Comparison of ENCODE assay signal across 38 mouse cellular contexts in genomic region chrX:135011381-135011780, GRCm38 (mm10). TPM values are rescaled to one million over a fixed set of nuclear protein-coding genes. Genes with fewer than 3 reads are reported as not detected.
A peak's percentile ranks its signal among the peaks of the same experiment; 100 is the strongest.
DNase-seq lines count a peak whose midpoint lies in the region; ATAC-seq and TF ChIP-seq lines count a peak whose summit lies in the region.
"Had no signal": no experiment of that assay in that cellular context is flagged by ENCODE, and none has a peak within 500 bp of the region (broad histone marks: within the 10 kb centered on the region; RNA-seq: fewer than 3 reads in every experiment).

No protein-coding gene starts in this region.

- H3K4me3 ChIP-seq in embryonic facial prominence, embryonic 14.5 days (ENCODE audit: low read depth, low read length), result no peak overlapping the region
- H3K4me3 ChIP-seq in limb, embryonic 10.5 days, result no peak overlapping the region
- H3K4me3 ChIP-seq in forebrain, embryonic 12.5 days (replicated peaks), result no peak overlapping the region
- no peak overlapping the region for H3K4me3 ChIP-seq in left cerebral cortex, adult 2 months
- H3K4me3 ChIP-seq: forebrain, embryonic 13.5 days; gastrocnemius, adult 2 months; heart, embryonic 13.5 days; hindbrain, embryonic 15.5 days; intestine, embryonic 15.5 days; liver, embryonic 13.5 days; myocyte; neural tube, embryonic 12.5 days had no signal

- H3K36me3 ChIP-seq in embryonic facial prominence, embryonic 14.5 days (ENCODE audit: control insufficient read depth, insufficient read depth, low read length), result no peaks in the 10 kb centered on the region
- H3K36me3 ChIP-seq in limb, embryonic 10.5 days, result no peaks in the 10 kb centered on the region
- H3K36me3 ChIP-seq in forebrain, embryonic 12.5 days (replicated peaks), result no peaks in the 10 kb centered on the region
- H3K36me3 ChIP-seq: heart, embryonic 13.5 days; hindbrain, embryonic 15.5 days; intestine, embryonic 15.5 days; liver, embryonic 13.5 days; neural tube, embryonic 12.5 days had no signal

- TF ChIP-seq CTCF in left cerebral cortex, adult 2 months (IDR thresholded peaks at IDR 0.05), result no peak

- no peak overlapping the region for H3K27ac ChIP-seq in embryonic facial prominence, embryonic 14.5 days (replicated peaks; ENCODE audit: low read depth, low read length)
- H3K27ac ChIP-seq in limb, embryonic 10.5 days, result peak overlapping the region; percentile 58
- no peak overlapping the region for H3K27ac ChIP-seq in forebrain, embryonic 12.5 days
- H3K27ac ChIP-seq in left cerebral cortex, adult 2 months, result no peak overlapping the region
- H3K27ac ChIP-seq: forebrain, embryonic 13.5 days; gastrocnemius, adult 2 months; heart, embryonic 13.5 days; hindbrain, embryonic 15.5 days; intestine, embryonic 15.5 days; liver, embryonic 13.5 days; neural tube, embryonic 12.5 days; stomach, postnatal 0 days had no signal

- WGBS in embryonic facial prominence, embryonic 14.5 days, result 35% methylated on average over 3 of the region's 3 CpGs
- 20% methylated on average over 3 of the region's 3 CpGs for WGBS in limb, embryonic 10.5 days
- 64% methylated on average over 3 of the region's 3 CpGs for WGBS in forebrain, embryonic 12.5 days

- no peak for ATAC-seq in embryonic facial prominence, embryonic 14.5 days (ENCODE audit: low read depth)
- no peak for ATAC-seq in forebrain, embryonic 12.5 days (ENCODE audit: low FRiP score)
- ATAC-seq: CD4-positive, CD25-positive, alpha-beta regulatory T cell, adult 4 months; forebrain, embryonic 13.5 days; intestine, embryonic 15.5 days; midbrain, embryonic 16.5 days had no signal

- H3K4me1 ChIP-seq in embryonic facial prominence, embryonic 14.5 days (ENCODE audit: control insufficient read depth, insufficient read depth, low read length), result no peaks in the 10 kb centered on the region
- 0 out of 2 replicates have a peak, but pooled peaks cover 3% of the 10 kb centered on the region for H3K4me1 ChIP-seq in limb, embryonic 10.5 days
- H3K4me1 ChIP-seq in forebrain, embryonic 12.5 days, result no peaks in the 10 kb centered on the region
- H3K4me1 ChIP-seq: intestine, embryonic 15.5 days; neural tube, embryonic 12.5 days had no signal

- H3K9me3 ChIP-seq in embryonic facial prominence, embryonic 14.5 days (ENCODE audit: control insufficient read depth, low read length), result no peaks in the 10 kb centered on the region
- no peaks in the 10 kb centered on the region for H3K9me3 ChIP-seq in limb, embryonic 10.5 days (replicated peaks)
- H3K9me3 ChIP-seq in forebrain, embryonic 12.5 days, result no peaks in the 10 kb centered on the region
- H3K9me3 ChIP-seq: forebrain, embryonic 13.5 days; heart, embryonic 13.5 days; hindbrain, embryonic 15.5 days; intestine, embryonic 15.5 days; liver, embryonic 13.5 days; neural tube, embryonic 12.5 days had no signal

- H3K4me2 ChIP-seq in embryonic facial prominence, embryonic 14.5 days (ENCODE audit: low read depth, low read length), result no peak overlapping the region
- H3K4me2 ChIP-seq in forebrain, embryonic 12.5 days, result no peak overlapping the region
- H3K4me2 ChIP-seq: forebrain, embryonic 13.5 days; heart, embryonic 13.5 days; hindbrain, embryonic 15.5 days; intestine, embryonic 15.5 days; liver, embryonic 13.5 days; midbrain, embryonic 11.5 days; neural tube, embryonic 12.5 days had no signal

- intact Hi-C loops in left cerebral cortex, adult 2 months (cut with DNase I), result no loop called here

- DNase-seq in NIH3T3 (ENCODE audit: low read depth), result peak; percentile 38
- peak; percentile 9 for DNase-seq in embryo, embryonic 9.5 days (ENCODE audit: extremely low spot score)
- peak; percentile 17 for DNase-seq in embryonic facial prominence, embryonic 14.5 days (ENCODE audit: low spot score)
- DNase-seq in limb, embryonic 10.5 days (ENCODE audit: low spot score), result peak; percentile 31
- no peak for DNase-seq in frontal cortex, postnatal 14 days (ENCODE audit: low spot score in 2 of 2)
- no peak for DNase-seq in right cerebral cortex, postnatal 25 days
- no peak for DNase-seq in left cerebral cortex, adult 2 months (ENCODE audit: extremely low spot score in 1 of 2, low spot score in 2 of 2)
- DNase-seq: adrenal gland, postnatal 36 days; cerebellum, adult 2 months; cerebellum, postnatal 14 days; gastrocnemius, adult 2 months; heart, postnatal 10 days; kidney, adult 2 months; kidney, postnatal 10 days; liver, embryonic 13.5 days; lung, adult 2 months; lung, postnatal 14 days; right cerebral cortex, adult 18-20 months; right cerebral cortex, postnatal 4 days; thymus, adult 18-20 months; thymus, postnatal 25 days had no signal

- peaks cover 3% of the 10 kb centered on the region for H3K27me3 ChIP-seq in embryonic facial prominence, embryonic 14.5 days (replicated peaks; ENCODE audit: control insufficient read depth, insufficient read depth, low read length)
- H3K27me3 ChIP-seq in limb, embryonic 10.5 days (ENCODE audit: low read depth, poor library complexity, severe bottlenecking), result peaks cover 83% of the 10 kb centered on the region
- peaks cover 11% of the 10 kb centered on the region; the same call in 1 of the 2 replicates for H3K27me3 ChIP-seq in forebrain, embryonic 12.5 days
- H3K27me3 ChIP-seq: forebrain, embryonic 13.5 days; heart, embryonic 13.5 days; hindbrain, embryonic 15.5 days; intestine, embryonic 15.5 days; liver, embryonic 13.5 days; neural tube, embryonic 12.5 days had no signal

- H3K9ac ChIP-seq in embryonic facial prominence, embryonic 14.5 days (ENCODE audit: low read depth, low read length), result no peak overlapping the region
- H3K9ac ChIP-seq in forebrain, embryonic 12.5 days, result no peak overlapping the region
- H3K9ac ChIP-seq: forebrain, embryonic 13.5 days; heart, embryonic 13.5 days; hindbrain, embryonic 15.5 days; intestine, embryonic 15.5 days; liver, embryonic 13.5 days; neural tube, embryonic 12.5 days had no signal

RNA-seq across cellular contexts. Expression of gene Zmat1, which starts 2.4 kb away (rescaled TPM):
- 7.7 and 8.4 TPM in 2 replicates for polyA plus RNA-seq in embryonic facial prominence, embryonic 14.5 days (2014; fragmentation: Nextera tagmentation; extraction: Ambion mirVana)
- polyA plus RNA-seq in limb, embryonic 10.5 days (2016; fragmentation: Nextera tagmentation; extraction: Ambion mirVana), result 2.3 and 3.8 TPM in 2 replicates
- polyA plus RNA-seq in forebrain, embryonic 12.5 days (2016; fragmentation: Nextera tagmentation; extraction: Ambion mirVana), result 6.3 and 6.7 TPM in 2 replicates
- 10 to 100 TPM in 1 of 2 experiments, 1 to 10 TPM in 1; 9.5 to 10.7 TPM for total RNA-seq in left cerebral cortex, adult 2 months (2021)

RNA-seq across cellular contexts. Expression of gene Nxf2, which starts 46.8 kb away (rescaled TPM):
- 1.1 and 1.2 TPM in 2 replicates for polyA plus RNA-seq in embryonic facial prominence, embryonic 14.5 days (2014; fragmentation: Nextera tagmentation; extraction: Ambion mirVana)
- 0.46 and 0.75 TPM in 2 replicates for polyA plus RNA-seq in limb, embryonic 10.5 days (2016; fragmentation: Nextera tagmentation; extraction: Ambion mirVana)
- polyA plus RNA-seq in forebrain, embryonic 12.5 days (2016; fragmentation: Nextera tagmentation; extraction: Ambion mirVana), result 0.28 and 0.62 TPM in 2 replicates
- total RNA-seq in left cerebral cortex, adult 2 months (2021), result not detected
- total RNA-seq: adrenal gland, adult 18-20 months; gastrocnemius, adult 2 months; heart, adult 8-10 months; left cerebral cortex, adult 18-20 months; left cerebral cortex, postnatal 25 days had no signal
- polyA plus RNA-seq: kidney, adult 2 months; large intestine, adult 2 months; lung, adult 2 months; myocyte; spleen, adult 2 months had no signal

Comparison
In these comparisons a context has a peak if more than half of its experiments do, and no peak if none do; other contexts are left out.
1. DNase-seq: peak in NIH3T3 (single experiment), embryo, embryonic 9.5 days (single experiment), embryonic facial prominence, embryonic 14.5 days (single experiment) and limb, embryonic 10.5 days (single experiment); none in frontal cortex, postnatal 14 days (0 of 2), right cerebral cortex, postnatal 25 days (single experiment) and left cerebral cortex, adult 2 months (0 of 2).